Comparison of ENCODE assay signal across 10 mouse cellular contexts in genomic region chr4:83206803-83207586, GRCm38 (mm10).
A peak's percentile ranks its signal among the peaks of the same experiment; 100 is the strongest.
DNase-seq lines count a peak whose midpoint lies in the region; ATAC-seq and TF ChIP-seq lines count a peak whose summit lies in the region.
"Had no signal": no experiment of that assay in that cellular context is flagged by ENCODE, and none has a peak within 500 bp of the region (broad histone marks: within the 10 kb centered on the region; RNA-seq: fewer than 3 reads in every experiment).

No protein-coding gene starts in this region.

- H3K27ac ChIP-seq in hindbrain, embryonic 14.5 days: peak overlapping the region; percentile 83
- H3K27ac ChIP-seq in neural tube, embryonic 13.5 days (replicated peaks): peak overlapping the region; percentile 81
- H3K27ac ChIP-seq in gastrocnemius, adult 2 months: no peak overlapping the region
- H3K27ac ChIP-seq: kidney, embryonic 15.5 days had no signal

- H3K4me2 ChIP-seq in hindbrain, embryonic 14.5 days (replicated peaks): peak overlapping the region; percentile 28
- H3K4me2 ChIP-seq in neural tube, embryonic 13.5 days: peak overlapping the region; percentile 2; the same call in 1 of the 2 replicates
- H3K4me2 ChIP-seq: heart, embryonic 12.5 days; kidney, embryonic 15.5 days had no signal

- peak; percentile 39 for DNase-seq in embryo, embryonic 10.5 days (ENCODE audit: low spot score)
- DNase-seq in embryo, embryonic 10 days (ENCODE audit: low spot score): no peak
- DNase-seq in cerebellum, adult 18-20 months: peak; percentile 72 to 79
- DNase-seq in hindbrain, embryonic 14.5 days (ENCODE audit: low spot score): peak; percentile 68
- no peak for DNase-seq in gastrocnemius, adult 2 months
- no peak for DNase-seq in urinary bladder, adult 2 months (ENCODE audit: low spot score)
- no peak for DNase-seq in kidney, postnatal 25 days

- H3K4me1 ChIP-seq in hindbrain, embryonic 14.5 days (replicated peaks; ENCODE audit: control insufficient read depth, insufficient read depth, low read length): peaks cover 17% of the 10 kb centered on the region
- peaks cover 25% of the 10 kb centered on the region for H3K4me1 ChIP-seq in neural tube, embryonic 13.5 days (replicated peaks)
- H3K4me1 ChIP-seq: heart, embryonic 12.5 days had no signal

- no peak overlapping the region for H3K9ac ChIP-seq in hindbrain, embryonic 14.5 days
- H3K9ac ChIP-seq in neural tube, embryonic 13.5 days: no peak overlapping the region
- H3K9ac ChIP-seq: heart, embryonic 12.5 days; kidney, embryonic 15.5 days had no signal

- H3K36me3 ChIP-seq in hindbrain, embryonic 14.5 days (replicated peaks; ENCODE audit: control insufficient read depth, insufficient read depth): no peaks in the 10 kb centered on the region
- H3K36me3 ChIP-seq in neural tube, embryonic 13.5 days: no peaks in the 10 kb centered on the region
- H3K36me3 ChIP-seq: heart, embryonic 12.5 days; kidney, embryonic 15.5 days had no signal

- intact Hi-C loops in gastrocnemius, adult 2 months (cut with DNase I): no loop called here

- TF ChIP-seq CTCF in gastrocnemius, adult 2 months (IDR thresholded peaks at IDR 0.05): no peak

- peak; percentile 80 for ATAC-seq in hindbrain, embryonic 14.5 days (ENCODE audit: low FRiP score)
- ATAC-seq in neural tube, embryonic 13.5 days (ENCODE audit: low read depth): peak; percentile 74

- 37% methylated on average over 10 of the region's 10 CpGs for WGBS in hindbrain, embryonic 14.5 days
- WGBS in neural tube, embryonic 13.5 days: 37% methylated on average over 10 of the region's 10 CpGs

- no peaks in the 10 kb centered on the region for H3K9me3 ChIP-seq in hindbrain, embryonic 14.5 days (ENCODE audit: control insufficient read depth, low read length)
- H3K9me3 ChIP-seq in neural tube, embryonic 13.5 days: no peaks in the 10 kb centered on the region
- H3K9me3 ChIP-seq: heart, embryonic 12.5 days; kidney, embryonic 15.5 days had no signal

- no peak overlapping the region for H3K4me3 ChIP-seq in hindbrain, embryonic 14.5 days (replicated peaks; ENCODE audit: low read length)
- no peak overlapping the region for H3K4me3 ChIP-seq in neural tube, embryonic 13.5 days
- H3K4me3 ChIP-seq in gastrocnemius, adult 2 months: no peak overlapping the region
- H3K4me3 ChIP-seq: heart, embryonic 12.5 days; kidney, embryonic 15.5 days had no signal

- no peaks in the 10 kb centered on the region for H3K27me3 ChIP-seq in hindbrain, embryonic 14.5 days (ENCODE audit: control insufficient read depth, insufficient read depth, low read length)
- no peaks in the 10 kb centered on the region for H3K27me3 ChIP-seq in neural tube, embryonic 13.5 days
- H3K27me3 ChIP-seq: heart, embryonic 12.5 days; kidney, embryonic 15.5 days had no signal

Comparison
In these comparisons a context has a peak if more than half of its experiments do, and no peak if none do; other contexts are left out.
1. DNase-seq: peak in embryo, embryonic 10.5 days (single experiment), cerebellum, adult 18-20 months (2 of 2) and hindbrain, embryonic 14.5 days (single experiment); none in embryo, embryonic 10 days (single experiment), gastrocnemius, adult 2 months (single experiment), urinary bladder, adult 2 months (single experiment) and kidney, postnatal 25 days (0 of 2).